Mouse (Mus musculus) gastrocnemius, adult 2 months (tissue): ENCODE results near the gene Itk. TPM values are rescaled to one million over a fixed set of nuclear protein-coding genes. Genes with fewer than 3 reads are reported as not detected.

Experiments used
- DNase-seq: peaks from one replicate; pipeline ENCODE4 v3.0.0; 2022
- H3K27ac ChIP-seq: fragments of 200-600 bp; 2 replicates; pipeline ENCODE4 v1.8.1; 2022; ENCODE audit warnings: mild to moderate bottlenecking
- H3K4me3 ChIP-seq: fragments of 200-600 bp; 2 replicates; pipeline ENCODE4 v1.8.1; 2022; ENCODE audit warnings: mild to moderate bottlenecking, moderate library complexity
- CTCF ChIP-seq: fragments of 200-600 bp; IDR thresholded peaks from 2 replicates; pipeline ENCODE4 v1.8.1; 2022; ENCODE audit warnings: antibody characterized with exemption, mild to moderate bottlenecking, moderate library complexity
- intact Hi-C: fragments of 180-260 bp; cut with DNase I; formaldehyde crosslinking; loops from one replicate; pipeline ENCODE4 v1.15.1; 2025
- total RNA-seq, 2 experiments: library from RNA; stranded (reverse); gene quantifications; 2 replicates each; pipeline ENCODE4 v1.2.3; 2021

The Itk gene
- total RNA-seq, 2 experiments from 2014 or later: not detected

DNA sequence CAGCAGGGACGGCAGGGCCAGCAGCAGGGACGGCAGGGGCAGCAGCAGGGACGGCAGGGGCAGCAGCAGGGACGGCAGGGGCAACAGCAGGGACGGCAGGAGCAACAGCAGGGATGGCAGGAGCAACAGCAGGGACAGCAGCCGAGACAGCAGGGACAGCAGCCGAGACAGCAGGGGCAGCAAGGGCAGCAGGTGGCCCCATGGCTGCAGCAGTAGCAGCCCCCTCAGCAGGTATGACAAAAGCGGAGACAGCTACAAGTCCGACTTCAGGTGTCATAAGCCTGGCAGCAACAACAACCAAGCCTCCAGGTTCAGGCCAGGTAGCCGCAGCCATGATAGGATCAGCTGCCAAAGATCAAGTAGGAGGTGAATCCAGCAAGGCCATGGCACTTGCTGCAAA, 17.4 kb upstream of the Itk start:
- no peak overlapping the region for H3K27ac ChIP-seq
- H3K4me3 ChIP-seq: no peak overlapping the region
- intact Hi-C loops: no loop called here
- no peak for TF ChIP-seq CTCF
- DNase-seq: no peak

DNA sequence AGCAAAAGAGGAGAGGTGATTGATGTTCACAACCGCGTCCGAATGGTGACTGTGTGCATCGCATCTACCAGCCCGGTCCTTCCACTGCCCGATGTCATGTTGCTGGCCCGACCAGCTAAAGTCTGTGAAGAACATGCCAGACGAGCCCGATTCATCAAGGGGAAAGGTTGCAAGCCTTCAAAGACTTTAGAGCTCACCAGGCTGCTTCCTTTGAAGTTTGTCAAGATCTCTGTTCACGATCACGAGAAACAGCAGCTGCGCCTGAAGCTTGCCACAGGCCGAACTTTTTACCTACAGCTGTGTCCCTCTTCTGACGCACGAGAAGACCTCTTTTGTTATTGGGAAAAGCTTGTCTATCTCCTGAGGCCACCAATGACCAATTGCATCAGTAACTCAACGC, 15.7 kb upstream of the Itk start:
- DNase-seq: no peak
- Histone ChIP-seq H3K4me3 (no peak overlapping the region), H3K27ac (no peak overlapping the region)
- intact Hi-C loops: no loop called here
- no peak for TF ChIP-seq CTCF

DNA sequence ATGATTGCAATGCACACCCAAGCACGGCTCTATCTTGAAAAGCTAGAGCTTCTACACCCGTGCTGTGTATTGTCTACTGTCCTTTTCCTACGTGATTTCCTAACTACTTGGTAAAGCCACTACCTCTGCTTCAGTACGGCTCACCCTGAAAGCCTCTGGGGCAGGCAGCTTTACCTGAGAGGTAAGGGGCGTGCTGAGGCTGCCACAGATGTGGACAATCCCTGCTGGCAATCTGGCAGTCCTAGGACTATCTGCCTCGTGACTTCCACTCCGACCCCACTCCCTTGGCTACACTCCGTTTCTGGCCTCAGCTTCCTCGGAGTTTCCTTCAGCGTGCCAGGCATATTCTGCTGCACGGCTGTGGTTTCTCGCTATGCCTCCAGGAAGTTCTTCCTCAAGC, 12.2 kb upstream of the Itk start:
- intact Hi-C loops: no loop called here
- no peak overlapping the region for H3K4me3 ChIP-seq
- DNase-seq: no peak
- no peak overlapping the region for H3K27ac ChIP-seq
- TF ChIP-seq CTCF: no peak

DNA sequence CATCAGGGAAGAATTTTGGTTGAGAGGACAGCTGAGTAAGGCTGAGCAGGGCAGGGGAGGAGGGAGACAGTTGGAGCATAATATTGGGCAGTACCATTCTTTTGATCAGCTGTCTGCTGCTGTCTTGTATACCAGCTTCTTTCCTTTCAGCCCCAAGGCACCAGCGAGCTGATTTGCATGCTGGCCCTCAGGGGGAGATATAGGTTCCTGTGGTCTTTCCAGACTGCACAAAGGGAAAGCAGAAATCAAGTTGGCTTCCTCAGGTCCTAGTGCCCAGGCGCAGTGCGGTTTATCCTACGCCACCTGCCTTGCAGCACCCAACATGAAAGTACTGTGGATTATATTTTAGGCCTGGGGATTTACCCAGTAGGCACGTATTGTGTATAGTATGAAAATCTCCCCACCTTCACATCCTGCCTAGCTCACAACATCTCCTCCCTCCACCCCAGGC, 9.6 kb upstream of the Itk start:
- DNase-seq: no peak
- Histone ChIP-seq H3K4me3 (no peak overlapping the region), H3K27ac (no peak overlapping the region)
- intact Hi-C loops: no loop called here
- TF ChIP-seq CTCF: no peak

DNA sequence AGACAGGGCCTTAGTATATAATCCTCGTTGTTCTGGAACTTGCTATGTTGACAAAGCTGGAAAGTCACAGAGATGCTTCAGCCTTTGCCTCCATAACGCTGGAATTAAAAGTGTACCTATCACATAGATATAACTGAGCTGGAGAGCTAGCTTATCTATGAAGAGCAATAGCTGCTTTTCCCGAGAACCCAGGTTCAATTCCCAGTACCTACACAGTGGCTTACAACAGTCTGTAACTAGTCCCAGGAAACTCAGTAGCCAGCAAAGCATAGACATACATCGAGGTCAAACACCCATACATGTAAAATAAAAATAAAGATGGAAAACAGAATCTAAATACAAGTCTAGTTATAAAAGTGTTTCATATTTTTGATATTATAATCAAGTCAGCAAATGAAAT, 9.2 kb upstream of the Itk start:
- DNase-seq: no peak
- intact Hi-C loops: no loop called here
- no peak for TF ChIP-seq CTCF

DNA sequence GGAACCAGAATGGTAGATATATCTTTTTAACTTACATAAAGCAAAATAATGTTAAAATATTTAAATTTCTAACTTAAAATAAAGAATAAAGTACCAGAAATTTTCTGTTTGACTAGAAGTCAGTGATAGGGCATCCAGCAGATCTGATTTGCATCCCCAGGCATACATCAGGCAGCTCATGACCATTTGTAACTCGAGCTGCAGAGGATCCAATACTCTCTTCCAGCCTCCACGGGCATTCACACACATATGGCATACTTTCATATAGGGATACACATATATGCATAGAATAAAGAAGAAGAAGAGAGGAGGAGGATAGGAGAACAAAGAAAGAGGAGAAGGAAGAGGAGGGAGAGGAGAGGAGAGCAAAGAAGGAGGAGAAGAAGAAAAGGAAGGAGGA, 8.6 kb upstream of the Itk start:
- no peak overlapping the region for H3K27ac ChIP-seq
- TF ChIP-seq CTCF: no peak
- DNase-seq: no peak
- H3K4me3 ChIP-seq: no peak overlapping the region
- intact Hi-C loops: no loop called here

More for the DNA sequence above, 9.2 kb upstream of the Itk start:
- Histone ChIP-seq H3K27ac (no peak overlapping the region), H3K4me3 (no peak overlapping the region)

DNA sequence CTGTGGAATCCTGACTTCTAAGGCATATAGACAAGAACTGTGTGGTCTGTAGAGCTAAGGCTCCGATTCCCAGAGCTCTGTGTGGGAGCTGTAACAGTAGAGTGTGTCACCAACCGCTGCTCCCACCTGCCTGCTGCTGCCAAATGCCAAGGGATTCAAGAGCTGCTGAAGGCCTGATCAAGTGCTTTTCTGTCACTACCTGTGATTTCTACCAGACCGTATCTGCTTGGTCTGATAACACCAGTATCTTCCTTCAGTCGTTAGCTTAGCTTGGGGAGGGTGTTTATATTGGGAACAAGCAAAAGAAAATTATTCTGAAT, 7.5 kb upstream of the Itk start:
- DNase-seq: no peak
- no peak for TF ChIP-seq CTCF
- H3K27ac ChIP-seq: no peak overlapping the region
- no peak overlapping the region for H3K4me3 ChIP-seq
- intact Hi-C loops: no loop called here

DNA sequence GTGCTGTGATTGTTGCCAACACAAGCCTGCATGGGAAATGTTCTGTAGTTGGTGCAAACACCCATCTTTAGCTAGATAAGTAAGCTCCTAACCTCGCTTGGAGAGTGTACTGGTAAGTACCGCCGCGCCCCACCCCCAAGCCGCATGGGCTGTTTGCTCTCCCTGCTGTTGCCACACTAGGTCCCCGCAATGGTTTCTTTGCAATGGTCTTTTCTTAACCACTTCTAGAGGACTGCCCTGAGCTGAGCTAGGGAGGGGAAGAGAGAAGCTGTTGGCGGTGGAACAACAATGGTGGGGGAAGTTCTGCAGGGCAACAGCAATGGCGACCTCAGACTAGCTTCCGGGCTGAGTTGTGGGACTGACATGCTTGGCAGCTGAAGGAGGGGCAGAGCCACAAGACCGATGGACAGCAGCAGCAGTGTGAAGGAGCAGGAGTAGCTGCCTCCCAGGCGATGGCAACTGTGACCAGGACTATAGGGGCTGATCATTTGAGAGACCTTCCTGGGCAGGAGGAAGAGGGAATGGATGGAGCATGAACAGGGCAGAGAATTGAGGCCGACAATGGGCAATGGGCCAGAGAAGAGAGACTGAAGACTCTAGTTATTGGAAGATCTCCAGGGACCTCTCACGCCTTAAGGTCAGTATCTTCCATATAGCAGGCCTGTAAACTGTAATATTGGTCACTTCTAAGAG, 7.0 kb upstream of the Itk start, which contains the start of gene Fam71b:
Gene Fam71b (plus strand): TSS at position 393 of the 693 bp plus-strand sequence.
- DNase-seq: no peak
- Histone ChIP-seq H3K27ac (no peak within 1 kb of the TSS), H3K4me3 (no peak within 1 kb of the TSS)
- intact Hi-C loops: no loop called here
- no peak for TF ChIP-seq CTCF

DNA sequence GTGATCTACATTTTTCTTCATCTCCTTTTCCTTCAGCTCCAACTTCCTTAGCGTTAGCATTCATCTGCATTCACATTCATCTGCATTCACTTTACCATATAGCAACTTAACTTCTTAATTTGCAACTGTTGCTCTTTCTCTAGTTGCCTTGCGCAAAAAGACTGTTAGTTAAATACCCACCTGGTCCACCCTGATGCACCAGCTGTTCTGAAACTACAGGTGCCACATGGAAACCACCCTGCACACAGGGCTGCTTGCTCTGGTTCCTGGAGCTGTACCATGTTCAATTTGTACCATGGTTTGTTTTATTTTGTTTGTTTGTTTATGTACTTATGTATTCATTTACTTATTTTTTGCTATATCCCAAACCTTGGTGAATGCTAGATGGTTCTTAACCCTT, 6.4 kb upstream of the Itk start:
- no peak for TF ChIP-seq CTCF
- no peak overlapping the region for H3K27ac ChIP-seq
- no peak overlapping the region for H3K4me3 ChIP-seq
- DNase-seq: no peak
- intact Hi-C loops: no loop called here

DNA sequence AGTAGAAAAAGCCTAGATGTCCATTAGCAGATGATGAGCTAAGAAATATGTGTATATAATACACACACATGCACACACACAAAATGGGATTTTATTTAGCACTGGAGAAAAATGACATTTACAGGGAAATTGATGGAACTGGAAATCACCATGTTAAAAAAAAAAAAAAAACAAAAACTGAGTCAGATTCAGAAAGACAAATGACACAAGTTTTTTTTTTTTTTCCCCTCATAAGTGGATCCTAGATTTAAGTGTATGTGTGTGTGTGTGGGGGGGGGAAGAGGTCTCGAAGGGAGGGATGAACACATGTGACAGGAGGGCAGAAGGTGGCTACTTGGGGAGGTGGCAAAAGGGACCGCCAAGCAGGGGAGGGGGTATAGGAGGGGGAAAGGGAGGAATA, 5.8 kb upstream of the Itk start:
- no peak overlapping the region for H3K4me3 ChIP-seq
- no peak overlapping the region for H3K27ac ChIP-seq
- TF ChIP-seq CTCF: no peak
- intact Hi-C loops: no loop called here
- DNase-seq: no peak

DNA sequence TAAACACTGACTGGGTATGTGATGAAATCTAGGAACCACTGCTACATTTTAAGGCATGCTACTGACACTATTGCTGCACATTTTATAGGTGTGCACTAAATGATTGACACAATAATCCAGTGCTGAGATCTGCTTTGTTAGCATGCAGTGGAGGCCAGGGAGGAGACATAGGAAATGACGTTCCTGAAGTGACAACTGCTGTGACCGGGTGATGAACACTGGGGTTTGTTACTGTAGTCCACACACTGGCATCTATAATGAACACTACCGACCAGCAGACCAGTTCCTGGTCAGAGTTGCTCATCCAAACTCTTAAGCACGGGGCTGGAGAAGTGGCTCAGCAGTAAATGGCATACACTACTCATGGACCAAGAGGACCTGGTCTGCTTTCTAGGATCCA, 4.1 kb upstream of the Itk start:
- no peak for TF ChIP-seq CTCF
- no peak overlapping the region for H3K27ac ChIP-seq
- H3K4me3 ChIP-seq: no peak overlapping the region
- intact Hi-C loops: no loop called here
- no peak for DNase-seq

DNA sequence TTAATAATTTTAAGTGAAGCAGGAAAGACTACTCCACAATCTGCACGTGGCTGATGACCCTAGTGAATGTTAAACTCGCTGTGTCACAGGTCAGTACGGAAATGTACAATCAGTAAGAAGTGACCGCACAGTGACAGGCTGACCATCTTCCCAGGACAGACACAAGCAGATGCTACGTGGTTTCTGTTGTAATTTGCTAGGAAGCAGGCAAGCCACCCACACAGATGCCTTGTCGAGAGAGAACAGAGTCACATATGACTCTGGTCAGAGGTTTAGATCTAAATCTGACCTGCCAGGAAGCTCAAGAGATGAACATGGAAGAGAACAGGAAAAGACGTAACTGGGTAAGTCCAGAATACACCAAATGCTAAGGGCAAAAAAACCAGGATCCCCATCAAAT, 3.6 kb upstream of the Itk start:
- Histone ChIP-seq H3K27ac (no peak overlapping the region), H3K4me3 (no peak overlapping the region)
- no peak for DNase-seq
- intact Hi-C loops: no loop called here
- no peak for TF ChIP-seq CTCF

DNA sequence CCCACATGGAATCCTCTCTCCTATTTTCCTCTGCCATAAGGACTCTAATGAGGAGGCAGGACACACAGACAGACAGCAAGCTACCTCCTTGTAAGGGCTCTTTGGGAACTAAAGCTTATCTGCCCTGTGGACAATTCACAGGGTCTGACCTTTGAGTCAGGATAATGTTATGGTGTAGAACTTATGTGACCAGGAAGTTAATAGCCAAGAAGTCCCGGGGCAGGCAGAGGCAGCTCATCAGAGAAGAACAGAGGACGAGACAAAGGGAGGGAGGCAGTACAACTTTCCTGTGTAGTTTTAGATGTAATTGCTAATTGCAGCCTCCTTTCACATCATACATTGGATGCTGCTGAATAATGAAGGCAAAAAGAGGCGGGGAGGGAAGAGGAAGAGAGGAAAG, 1.3 kb upstream of the Itk start:
- TF ChIP-seq CTCF: no peak
- Histone ChIP-seq H3K4me3 (no peak overlapping the region), H3K27ac (no peak overlapping the region)
- no peak for DNase-seq
- intact Hi-C loops: no loop called here

DNA sequence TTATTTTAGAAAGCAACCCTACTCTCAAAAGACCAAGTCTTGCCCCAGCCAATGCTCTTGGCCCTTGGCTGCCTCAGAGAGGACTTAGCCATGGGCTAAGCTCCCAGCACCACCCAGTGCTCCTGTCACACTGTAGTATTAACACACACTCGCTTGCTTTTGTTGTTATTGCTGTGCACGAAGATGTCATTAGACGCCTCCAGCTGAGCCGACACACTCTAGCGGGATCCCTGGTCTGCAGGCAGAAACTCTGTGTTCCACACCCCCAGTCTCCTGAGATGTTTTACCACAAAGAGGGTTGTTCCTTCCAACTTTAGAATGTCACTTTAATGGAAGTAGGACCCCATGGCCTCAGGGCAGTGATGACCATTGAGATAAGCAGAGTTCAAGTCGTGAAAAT, 877 bp downstream of the Itk start:
- intact Hi-C loops: no loop called here
- no peak overlapping the region for H3K27ac ChIP-seq
- no peak for TF ChIP-seq CTCF
- H3K4me3 ChIP-seq: no peak overlapping the region
- DNase-seq: no peak

DNA sequence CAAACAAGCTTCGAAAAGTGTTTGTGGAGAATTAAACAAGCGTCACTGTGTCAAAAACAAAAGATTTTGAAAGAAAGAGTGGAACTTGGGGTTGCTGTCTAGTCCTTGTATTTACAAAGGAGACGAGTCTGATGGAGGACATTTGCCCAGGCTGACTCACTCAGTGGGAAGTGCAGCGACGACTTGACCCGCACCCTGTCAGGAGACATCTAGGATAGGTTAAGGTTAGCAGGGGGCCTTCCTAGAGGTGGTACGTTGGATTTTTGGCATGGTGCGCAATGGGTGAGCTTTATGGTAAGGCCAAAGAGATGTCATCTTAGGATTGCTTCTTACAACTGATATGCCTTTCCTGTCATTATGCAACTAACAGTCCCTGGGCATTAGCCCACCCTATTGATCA, 2.3 kb downstream of the Itk start:
- no peak overlapping the region for H3K27ac ChIP-seq
- intact Hi-C loops: no loop called here
- no peak overlapping the region for H3K4me3 ChIP-seq
- no peak for TF ChIP-seq CTCF
- DNase-seq: no peak
